Mouse (Mus musculus) kidney, adult 2 months (tissue): ENCODE results near the gene Creb1. TPM values are rescaled to one million over a fixed set of nuclear protein-coding genes. Genes with fewer than 3 reads are reported as not detected.

Source experiments
- DNase-seq: peaks from one replicate; pipeline ENCODE4 v3.0.0; 2021
- H3K27ac ChIP-seq: fragments of 200-500 bp; 2 replicates; pipeline ENCODE4 v1.5.1; 2012; ENCODE audit warnings: low read depth, low read length, control low read depth, inconsistent platforms; ENCODE audit not compliant: insufficient read depth
- H3K27me3 ChIP-seq: fragments of 200-500 bp; replicated peaks from 2 replicates; pipeline ENCODE4 v1.6.1; 2012; ENCODE audit warnings: mild to moderate bottlenecking, moderate library complexity, low read length, inconsistent platforms; ENCODE audit not compliant: control insufficient read depth, insufficient read depth
- H3K36me3 ChIP-seq: fragments of 200-500 bp; 2 replicates; pipeline ENCODE4 v1.6.1; 2012; ENCODE audit warnings: mild to moderate bottlenecking, moderate library complexity, low read length, inconsistent platforms; ENCODE audit not compliant: control insufficient read depth, insufficient read depth
- H3K4me1 ChIP-seq: fragments of 200-500 bp; 2 replicates; pipeline ENCODE4 v1.6.1; 2011; ENCODE audit warnings: low read length; ENCODE audit not compliant: control insufficient read depth, insufficient read depth
- H3K4me3 ChIP-seq: fragments of 200-500 bp; 2 replicates; pipeline ENCODE4 v1.5.1; 2011; ENCODE audit warnings: mild to moderate bottlenecking, low read depth, low read length, control low read depth; ENCODE audit not compliant: insufficient read depth
- CTCF ChIP-seq: fragments of 200-500 bp; conservative IDR thresholded peaks from 2 replicates; pipeline ENCODE4 v1.5.1; 2011; ENCODE audit warnings: low read depth, mild to moderate bottlenecking, control low read depth, low read length, moderate library complexity, mixed read lengths; ENCODE audit not compliant: insufficient read depth, insufficient read length
- POLR2A ChIP-seq: fragments of 200-500 bp; IDR thresholded peaks from one replicate; pipeline ENCODE4 v1.6.1; 2011; ENCODE audit warnings: low read depth, low read length, control low read depth
- WGBS: fragments of 180-500 bp; shearing (Covaris S2); methylation state at CpG from one replicate; pipeline ENCODE4 v1.1.7; 2018; 5-methylcytosine and 5-hydroxymethylcytosine counted together
- polyA plus RNA-seq: library from polyadenylated mRNA; depleted of rRNA; stranded (reverse); fragments of >200 nt; gene quantifications from 2 replicates; pipeline ENCODE4 v1.2.3, GENCODE M21; 2012

Creb1 gene
- polyA plus RNA-seq, 1 experiment = 12.5 TPM

DNA sequence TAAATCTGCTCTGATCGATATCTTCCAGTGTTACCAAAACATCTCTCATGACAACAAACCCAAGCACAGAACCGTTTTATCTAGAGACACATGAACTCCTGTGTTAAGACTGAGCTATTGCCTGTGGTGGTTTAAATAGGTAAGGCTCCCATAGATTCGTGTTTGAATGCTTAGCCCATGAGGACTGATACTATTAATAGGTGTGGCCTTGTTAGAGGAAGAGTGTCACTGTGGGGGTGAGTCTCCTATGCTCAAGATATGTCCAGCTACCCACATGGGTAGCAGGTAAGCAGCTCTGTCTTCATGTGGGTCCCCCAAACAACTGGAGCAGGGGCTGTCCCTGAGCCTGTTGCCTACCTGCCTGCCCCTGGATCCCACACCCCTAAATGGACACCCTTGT is 15.9 kb upstream of the Creb1 start:
- H3K36me3 ChIP-seq = no peaks in the 10 kb centered on the region
- no peak overlapping the region for H3K27ac ChIP-seq
- TF ChIP-seq POLR2A (no peak), CTCF (no peak)
- H3K27me3 ChIP-seq = no peaks in the 10 kb centered on the region; the same call in 1 of the 2 replicates
- no peak for DNase-seq
- WGBS = 71% methylated on average over 3 of the region's 3 CpGs
- no peak overlapping the region for H3K4me3 ChIP-seq
- H3K4me1 ChIP-seq = no peaks in the 10 kb centered on the region

DNA sequence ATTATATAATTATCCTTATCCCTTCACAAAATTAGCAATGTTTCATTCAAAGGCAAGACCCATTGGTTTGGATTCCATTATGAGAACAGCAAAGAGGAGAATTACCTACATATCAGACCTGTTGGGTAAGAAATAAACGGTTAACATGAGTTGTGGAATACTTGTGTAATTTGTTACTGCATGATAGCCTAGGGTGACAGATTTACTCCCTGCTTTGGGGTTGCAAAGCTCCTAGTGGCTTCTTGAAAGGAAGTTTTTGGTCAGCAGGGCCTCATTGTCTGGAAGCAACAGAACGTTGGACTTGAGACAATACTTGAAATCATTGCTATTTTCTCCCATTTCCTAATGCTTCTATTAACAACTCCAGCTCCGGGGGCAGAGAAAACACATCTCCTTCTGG is 14.0 kb upstream of the Creb1 start:
- no peak for DNase-seq
- H3K27ac ChIP-seq = no peak overlapping the region
- no peaks in the 10 kb centered on the region; the same call in 1 of the 2 replicates for H3K27me3 ChIP-seq
- TF ChIP-seq CTCF (no peak), POLR2A (no peak)
- H3K4me3 ChIP-seq = no peak overlapping the region
- no peaks in the 10 kb centered on the region for H3K36me3 ChIP-seq
- 46% methylated on average over 3 of the region's 3 CpGs for WGBS
- H3K4me1 ChIP-seq = no peaks in the 10 kb centered on the region

DNA sequence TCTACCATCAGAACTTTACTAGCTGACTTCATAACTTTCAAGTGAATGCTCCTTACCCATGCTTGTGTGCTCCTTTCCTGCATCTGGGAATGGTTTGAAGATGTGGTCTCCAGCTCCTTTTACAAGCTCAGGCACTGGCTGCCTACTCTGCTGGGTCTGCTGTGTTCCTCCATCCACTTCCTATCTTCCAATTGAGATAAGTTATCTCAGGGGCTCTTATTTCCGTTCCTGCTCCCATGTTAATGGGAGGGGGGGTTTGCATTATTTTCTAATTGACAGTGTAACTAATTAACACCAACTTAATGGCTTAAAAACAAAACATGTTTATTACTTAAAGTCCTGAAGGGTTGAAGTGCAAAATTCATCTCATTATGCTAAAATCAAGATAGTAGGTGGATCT is 13.1 kb upstream of the Creb1 start:
- no peaks in the 10 kb centered on the region for H3K36me3 ChIP-seq
- no peaks in the 10 kb centered on the region for H3K4me1 ChIP-seq
- no peak for DNase-seq
- no peak overlapping the region for H3K27ac ChIP-seq
- TF ChIP-seq POLR2A (no peak), CTCF (no peak)
- H3K27me3 ChIP-seq = no peaks in the 10 kb centered on the region; the same call in 1 of the 2 replicates
- no peak overlapping the region for H3K4me3 ChIP-seq
- WGBS = 70% methylated on average over 1 of the region's 1 CpGs

DNA sequence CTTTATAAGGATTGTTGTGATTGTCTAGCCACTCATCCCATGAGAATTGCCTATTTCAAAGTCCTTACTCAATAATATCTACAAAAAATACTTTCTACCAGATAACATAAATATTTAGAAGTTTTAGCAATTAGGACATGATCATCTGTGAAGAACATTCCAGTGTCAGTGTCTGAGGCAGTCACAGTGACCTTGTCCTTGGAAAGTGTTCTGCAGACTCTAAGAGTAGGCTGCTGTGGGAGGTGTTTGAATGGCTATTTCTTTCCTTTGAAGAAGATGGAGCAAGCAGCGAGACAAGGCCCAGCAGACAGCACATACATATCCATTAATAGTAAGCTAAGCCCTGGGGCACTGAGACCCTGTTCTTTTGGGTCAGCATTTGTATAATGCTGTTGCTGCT is 12.5 kb upstream of the Creb1 start:
- DNase-seq = no peak
- TF ChIP-seq POLR2A (no peak), CTCF (no peak)
- no peak overlapping the region for H3K27ac ChIP-seq
- 67% methylated on average over 1 of the region's 1 CpGs for whole genome bisulfite sequencing
- H3K36me3 ChIP-seq = no peaks in the 10 kb centered on the region
- H3K27me3 ChIP-seq = no peaks in the 10 kb centered on the region; the same call in 1 of the 2 replicates
- no peaks in the 10 kb centered on the region for H3K4me1 ChIP-seq
- no peak overlapping the region for H3K4me3 ChIP-seq

DNA sequence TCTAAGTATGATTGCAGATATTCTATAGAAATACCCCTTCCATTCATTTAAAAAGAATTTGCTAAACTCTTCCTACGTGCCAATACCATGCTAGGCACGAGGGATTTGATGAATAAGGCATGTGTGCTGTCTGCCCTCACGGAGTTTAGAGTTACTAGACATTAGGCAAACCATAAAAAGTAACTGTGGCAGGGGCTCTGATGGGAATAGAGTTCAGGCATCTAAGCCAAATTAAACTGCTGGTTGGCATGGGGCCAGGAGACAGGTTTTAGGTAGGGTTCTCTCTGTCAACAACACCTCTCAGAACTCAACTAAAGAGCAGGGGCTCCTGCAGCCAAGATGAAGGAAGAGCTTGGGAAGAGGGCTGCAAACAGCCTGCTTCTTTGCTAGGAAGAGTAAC is 10.7 kb upstream of the Creb1 start:
- Histone ChIP-seq H3K4me1 (no peaks in the 10 kb centered on the region), H3K36me3 (no peaks in the 10 kb centered on the region), H3K27ac (no peak overlapping the region), H3K27me3 (no peaks in the 10 kb centered on the region; the same call in 1 of the 2 replicates), H3K4me3 (no peak overlapping the region)
- WGBS = 59% methylated on average over 3 of the region's 3 CpGs
- TF ChIP-seq CTCF (no peak), POLR2A (no peak)
- DNase-seq = no peak

DNA sequence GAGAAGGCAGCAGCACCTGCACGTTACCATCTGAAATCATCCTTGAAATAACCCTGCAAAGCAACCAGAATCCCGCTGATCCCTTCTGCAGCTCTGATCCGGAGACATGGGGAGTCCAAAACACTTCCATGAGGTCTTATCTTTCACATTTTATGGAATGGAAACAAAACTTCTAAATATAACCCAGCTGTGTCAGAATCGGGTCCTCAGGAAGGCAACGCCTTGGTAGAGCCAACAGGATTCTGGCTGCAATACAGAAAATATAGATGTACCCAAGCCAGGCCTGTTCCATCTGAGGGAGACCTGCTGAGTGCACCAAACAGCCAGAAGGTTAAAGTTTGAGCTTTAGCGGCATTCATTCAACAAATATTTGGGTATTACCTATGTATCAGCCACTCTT is 9.8 kb upstream of the Creb1 start:
- DNase-seq = no peak
- H3K36me3 ChIP-seq = no peaks in the 10 kb centered on the region
- no peaks in the 10 kb centered on the region for H3K4me1 ChIP-seq
- no peaks in the 10 kb centered on the region; the same call in 1 of the 2 replicates for H3K27me3 ChIP-seq
- no peak overlapping the region for H3K4me3 ChIP-seq
- TF ChIP-seq POLR2A (no peak), CTCF (no peak)
- 76% methylated on average over 6 of the region's 6 CpGs for WGBS
- H3K27ac ChIP-seq = no peak overlapping the region

DNA sequence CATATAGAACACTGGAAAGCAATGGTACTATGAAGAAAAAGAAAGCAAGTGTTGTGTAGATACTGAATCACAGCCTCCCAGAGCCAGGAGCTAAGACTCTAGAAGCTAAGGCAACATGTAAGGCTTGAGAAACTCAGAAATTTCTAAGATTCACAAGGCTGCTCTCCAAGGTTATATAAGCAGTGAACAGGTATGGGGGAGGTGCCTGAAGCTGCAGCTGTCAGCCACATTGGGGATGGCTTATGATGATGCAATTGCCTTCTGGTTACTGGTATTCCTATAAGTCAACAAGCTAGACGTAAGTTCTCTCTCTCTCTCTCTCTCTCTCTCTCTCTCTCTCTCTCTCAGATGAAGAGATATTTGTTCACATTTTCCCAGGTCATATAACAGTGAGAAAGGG is 9.3 kb upstream of the Creb1 start:
- Histone ChIP-seq H3K4me3 (no peak overlapping the region), H3K4me1 (no peaks in the 10 kb centered on the region), H3K27ac (no peak overlapping the region), H3K36me3 (no peaks in the 10 kb centered on the region), H3K27me3 (no peaks in the 10 kb centered on the region)
- DNase-seq = no peak
- WGBS = 95% methylated on average over 1 of the region's 1 CpGs
- no peak for TF ChIP-seq POLR2A
- no peak for TF ChIP-seq CTCF

DNA sequence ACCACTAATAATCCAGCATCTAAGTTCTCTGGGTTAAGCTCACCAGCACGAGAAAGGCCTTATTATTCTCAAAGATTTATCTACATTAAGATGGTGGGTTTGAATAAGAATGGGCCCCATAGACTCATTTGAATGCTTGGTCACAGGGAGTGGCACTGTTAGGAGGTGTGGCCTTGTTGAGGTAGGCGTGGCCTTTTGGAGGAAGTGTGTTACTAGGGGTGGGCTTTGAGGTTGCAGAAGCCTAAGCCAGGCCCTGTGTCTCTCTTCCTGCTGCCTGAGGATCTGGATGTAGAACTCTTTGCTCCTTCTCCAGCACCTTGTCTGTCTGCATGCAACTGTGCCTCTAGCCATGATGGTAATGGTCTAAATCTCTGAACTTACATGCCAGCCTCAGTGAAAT is 7.8 kb upstream of the Creb1 start:
- no peaks in the 10 kb centered on the region for H3K4me1 ChIP-seq
- no peaks in the 10 kb centered on the region for H3K36me3 ChIP-seq
- TF ChIP-seq CTCF = no peak
- no peak for TF ChIP-seq POLR2A
- H3K4me3 ChIP-seq = no peak overlapping the region
- no peak overlapping the region for H3K27ac ChIP-seq
- H3K27me3 ChIP-seq = no peaks in the 10 kb centered on the region
- WGBS = 91% methylated on average over 2 of the region's 2 CpGs
- no peak for DNase-seq
